Mouse (Mus musculus) kidney, embryonic 14.5 days (tissue): ENCODE data around the gene Gpr63. TPM values are rescaled to one million over a fixed set of nuclear protein-coding genes. Genes with fewer than 3 reads are reported as not detected.
"Not testable (repeated sequence)": the region's sequence is repeated elsewhere in the genome, so short reads cannot be mapped to it uniquely, and the experiment has no call there.

Experiments used
- ATAC-seq: fragments of 200-750 bp; cut with Nextera tagmentation; 2 replicates; pipeline ENCODE4 v1.8.0; 2017; ENCODE audit warnings: moderate number of reproducible peaks, mild to moderate bottlenecking, moderate TSS enrichment, moderate library complexity; ENCODE audit not compliant: low FRiP score, low TSS enrichment
- H3K27ac ChIP-seq: fragments of 300-500 bp; sonication (generic); 2 replicates; pipeline ENCODE4 v1.5.1; 2014; ENCODE audit warnings: low read depth, mild to moderate bottlenecking, low read length, moderate library complexity, mixed read lengths
- H3K27me3 ChIP-seq: fragments of 300-500 bp; sonication (generic); 2 replicates; pipeline ENCODE4 v1.6.1; 2014; ENCODE audit warnings: mild to moderate bottlenecking, low read length; ENCODE audit not compliant: control insufficient read depth, insufficient read depth
- H3K36me3 ChIP-seq: fragments of 300-500 bp; sonication (generic); 2 replicates; pipeline ENCODE4 v1.6.1; 2014; ENCODE audit warnings: low read length, mixed read lengths; ENCODE audit not compliant: control insufficient read depth, insufficient read depth
- H3K4me1 ChIP-seq: fragments of 300-500 bp; sonication (generic); 2 replicates; pipeline ENCODE4 v1.6.1; 2014; ENCODE audit warnings: low read length, mixed read lengths; ENCODE audit not compliant: control insufficient read depth, insufficient read depth
- H3K4me2 ChIP-seq: fragments of 300-500 bp; sonication (generic); replicated peaks from 2 replicates; pipeline ENCODE4 v1.6.1; 2014; ENCODE audit warnings: low read depth, mild to moderate bottlenecking, low read length
- H3K4me3 ChIP-seq: fragments of 300-500 bp; sonication (generic); 2 replicates; pipeline ENCODE4 v1.5.1; 2014; ENCODE audit warnings: mild to moderate bottlenecking, low read length
- H3K9ac ChIP-seq: fragments of 300-500 bp; sonication (generic); 2 replicates; pipeline ENCODE4 v1.6.1; 2014; ENCODE audit warnings: low read depth, mild to moderate bottlenecking, low read length, moderate library complexity
- H3K9me3 ChIP-seq: fragments of 300-500 bp; sonication (generic); 2 replicates; pipeline ENCODE4 v1.6.1; 2016; ENCODE audit warnings: low read length; ENCODE audit not compliant: control insufficient read depth
- WGBS: fragments of 180-500 bp; shearing (Covaris S2); extraction: QIAGEN DNeasy Blood & Tissue Kit; methylation state at CpG from one replicate; pipeline ENCODE4 v1.1.7; 2014; 5-methylcytosine and 5-hydroxymethylcytosine counted together
- polyA plus RNA-seq: library from polyadenylated mRNA; unstranded; fragments of >200 nt; fragmentation: Nextera tagmentation; extraction: Ambion mirVana; gene quantifications from 2 replicates; pipeline ENCODE4 v1.2.1, GENCODE M21; 2014

The Gpr63 gene
- polyA plus RNA-seq, 1 experiment from 2014 or later = 3.0 TPM

GRCm38 (mm10) chr4:24978589-24978988 lies 12.4 kb downstream of the Gpr63 start:
- 0 out of 2 replicates have a peak, but pooled peaks cover 2% of the 10 kb centered on the region for H3K9me3 ChIP-seq
- H3K4me2 ChIP-seq = no peak overlapping the region
- no peak overlapping the region for H3K4me3 ChIP-seq
- WGBS = 65% methylated on average over 4 of the region's 4 CpGs
- H3K36me3 ChIP-seq = no peaks in the 10 kb centered on the region
- H3K4me1 ChIP-seq = no peaks in the 10 kb centered on the region
- H3K27ac ChIP-seq = no peak overlapping the region
- ATAC-seq = no peak
- no peak overlapping the region for H3K9ac ChIP-seq
- H3K27me3 ChIP-seq = no peaks in the 10 kb centered on the region

GRCm38 (mm10) chr4:24985612-24986011 lies 19.4 kb downstream of the Gpr63 start:
- 90% methylated on average over 5 of the region's 5 CpGs for WGBS

GRCm38 (mm10) chr4:24991475-24991874 lies 25.3 kb downstream of the Gpr63 start:
- no peak overlapping the region for H3K9ac ChIP-seq
- no peaks in the 10 kb centered on the region for H3K9me3 ChIP-seq
- no peaks in the 10 kb centered on the region for H3K4me1 ChIP-seq
- H3K27ac ChIP-seq = no peak overlapping the region
- no peaks in the 10 kb centered on the region for H3K36me3 ChIP-seq
- H3K4me3 ChIP-seq = no peak overlapping the region
- no peaks in the 10 kb centered on the region for H3K27me3 ChIP-seq
- WGBS = 95% methylated on average over 2 of the region's 2 CpGs
- ATAC-seq = no peak
- no peak overlapping the region for H3K4me2 ChIP-seq

More at GRCm38 (mm10) chr4:24985612-24986011, 19.4 kb downstream of the Gpr63 start:
- H3K27me3 ChIP-seq = no peaks in the 10 kb centered on the region
- H3K36me3 ChIP-seq = no peaks in the 10 kb centered on the region
- no peak overlapping the region for H3K27ac ChIP-seq
- no peak for ATAC-seq
- H3K4me2 ChIP-seq = no peak overlapping the region
- no peak overlapping the region for H3K9ac ChIP-seq
- no peaks in the 10 kb centered on the region for H3K4me1 ChIP-seq
- H3K9me3 ChIP-seq = 0 out of 2 replicates have a peak, but pooled peaks cover 2% of the 10 kb centered on the region
- no peak overlapping the region for H3K4me3 ChIP-seq

GRCm38 (mm10) chr4:25009328-25009727 lies 43.1 kb downstream of the Gpr63 start:
- not testable (repeated sequence) for H3K27me3 ChIP-seq, H3K4me3 ChIP-seq, ATAC-seq, H3K36me3 ChIP-seq, H3K4me2 ChIP-seq, H3K9me3 ChIP-seq, H3K27ac ChIP-seq, H3K4me1 ChIP-seq, H3K9ac ChIP-seq
- WGBS = 85% methylated on average over 8 of the region's 8 CpGs

GRCm38 (mm10) chr4:25011780-25012179 lies 45.6 kb downstream of the Gpr63 start:
- no peak for ATAC-seq
- no peak overlapping the region for H3K9ac ChIP-seq
- H3K36me3 ChIP-seq = peaks cover 5% of the 10 kb centered on the region; the same call in 1 of the 2 replicates
- H3K27me3 ChIP-seq = no peaks in the 10 kb centered on the region
- H3K27ac ChIP-seq = no peak overlapping the region
- no peak overlapping the region for H3K4me2 ChIP-seq
- H3K4me1 ChIP-seq = no peaks in the 10 kb centered on the region
- 83% methylated on average over 5 of the region's 5 CpGs for WGBS
- H3K9me3 ChIP-seq = no peaks in the 10 kb centered on the region
- H3K4me3 ChIP-seq = no peak overlapping the region

GRCm38 (mm10) chr4:25012726-25013125 lies 46.5 kb downstream of the Gpr63 start:
- Histone ChIP-seq H3K4me3 (no peak overlapping the region), H3K4me1 (no peaks in the 10 kb centered on the region), H3K27me3 (no peaks in the 10 kb centered on the region), H3K4me2 (no peak overlapping the region), H3K9me3 (no peaks in the 10 kb centered on the region), H3K9ac (no peak overlapping the region), H3K36me3 (peaks cover 5% of the 10 kb centered on the region; the same call in 1 of the 2 replicates), H3K27ac (no peak overlapping the region)
- WGBS = 89% methylated on average over 3 of the region's 3 CpGs
- ATAC-seq = no peak

GRCm38 (mm10) chr4:25015017-25015655 lies 48.9 kb downstream of the Gpr63 start:
- H3K27me3 ChIP-seq = no peaks in the 10 kb centered on the region
- no peaks in the 10 kb centered on the region for H3K36me3 ChIP-seq
- H3K9me3 ChIP-seq = no peaks in the 10 kb centered on the region
- WGBS = 83% methylated on average over 2 of the region's 2 CpGs
- H3K27ac ChIP-seq = no peak overlapping the region
- no peak for ATAC-seq
- H3K4me1 ChIP-seq = no peaks in the 10 kb centered on the region
- no peak overlapping the region for H3K9ac ChIP-seq
- no peak overlapping the region for H3K4me3 ChIP-seq
- H3K4me2 ChIP-seq = no peak overlapping the region

- H3K36me3 ChIP-seq = no peaks in the 10 kb centered on the region
Measured at GRCm38 (mm10) chr4:25028252-25028651, 62.0 kb downstream of the Gpr63 start.

GRCm38 (mm10) chr4:25028752-25029151 lies 62.5 kb downstream of the Gpr63 start:
- H3K36me3 ChIP-seq = no peaks in the 10 kb centered on the region
- no peaks in the 10 kb centered on the region for H3K9me3 ChIP-seq
- H3K4me3 ChIP-seq = no peak overlapping the region
- no peaks in the 10 kb centered on the region for H3K4me1 ChIP-seq
- 74% methylated on average over 1 of the region's 1 CpGs for WGBS
- no peak overlapping the region for H3K27ac ChIP-seq
- no peak overlapping the region for H3K9ac ChIP-seq
- H3K4me2 ChIP-seq = no peak overlapping the region
- ATAC-seq = no peak
- H3K27me3 ChIP-seq = no peaks in the 10 kb centered on the region

More at GRCm38 (mm10) chr4:25028252-25028651, 62.0 kb downstream of the Gpr63 start:
- Histone ChIP-seq H3K4me1 (no peaks in the 10 kb centered on the region), H3K9ac (no peak overlapping the region), H3K27ac (no peak overlapping the region), H3K9me3 (no peaks in the 10 kb centered on the region), H3K27me3 (no peaks in the 10 kb centered on the region), H3K4me3 (no peak overlapping the region), H3K4me2 (no peak overlapping the region)
- WGBS = 95% methylated on average over 2 of the region's 2 CpGs
- no peak for ATAC-seq
